Mouse (Mus musculus): ENCODE results near the gene Tnfrsf19.

Tnfrsf19 gene

GRCm38 (mm10) chr14:60964016-60964810 lies 82.1 kb downstream of the Tnfrsf19 start:
- 82% methylated on average over 7 of the region's 7 CpGs for WGBS

DNA sequence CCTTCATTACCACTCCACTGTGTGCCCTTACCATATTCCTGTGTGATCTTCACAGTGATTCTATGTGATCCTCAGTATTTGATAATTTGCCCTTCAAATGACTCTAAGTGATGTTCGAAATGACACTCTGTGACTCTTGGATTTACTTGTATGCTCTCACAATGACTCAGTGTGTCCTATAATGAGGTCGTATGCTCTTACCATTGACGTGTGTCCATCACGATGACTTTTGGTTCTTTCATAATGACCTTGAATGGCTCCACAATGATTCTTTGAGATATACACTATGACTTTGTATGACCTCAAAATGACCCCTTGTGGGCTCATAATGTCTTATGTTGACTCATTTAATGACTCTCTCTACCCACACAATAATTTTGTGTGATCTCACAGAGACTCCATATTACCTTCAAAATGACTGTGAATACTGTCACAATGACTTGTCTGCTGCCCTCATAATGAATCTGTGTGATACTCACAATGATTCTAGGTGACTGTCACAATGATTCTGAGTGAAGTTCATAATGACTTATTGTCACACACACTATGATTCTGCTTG lies 108.7 kb downstream of the Tnfrsf19 start:
- WGBS = 97% methylated on average over 4 of the region's 4 CpGs

- 74% methylated on average over 5 of the region's 5 CpGs for WGBS
Observed at GRCm38 (mm10) chr14:60935705-60936104, 110.6 kb downstream of the Tnfrsf19 start.

- 90% methylated on average over 1 of the region's 1 CpGs for WGBS
Observed at GRCm38 (mm10) chr14:60926011-60926410, 120.3 kb downstream of the Tnfrsf19 start.

DNA sequence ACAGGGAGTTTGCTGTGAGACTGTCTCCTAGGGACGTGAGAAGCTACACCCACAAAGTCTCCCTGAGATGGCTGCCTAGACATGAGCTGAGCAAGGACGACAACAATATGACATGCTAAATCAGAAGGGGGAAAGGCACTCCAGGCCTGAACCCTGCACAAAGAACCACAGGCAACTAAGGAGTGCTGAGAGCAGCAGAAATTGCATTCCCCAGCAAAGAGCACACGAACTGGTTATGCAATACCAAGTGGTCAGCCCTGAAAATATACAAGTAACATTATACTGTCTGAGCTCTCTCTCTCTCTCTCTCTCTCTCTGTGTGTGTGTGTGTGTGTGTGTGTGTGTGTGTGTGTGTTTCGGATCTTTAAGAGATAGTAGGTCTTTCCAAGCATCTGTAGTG lies 129.6 kb downstream of the Tnfrsf19 start:
- WGBS = 51% methylated on average over 4 of the region's 4 CpGs

Data from cerebral cortex, adult 2 months (tissue).